In genomic region chr4:126261266-126261665, GRCm38 (mm10) we compare ENCODE assay signal across 9 mouse cellular contexts. TPM values are rescaled to one million over a fixed set of nuclear protein-coding genes. Genes with fewer than 3 reads are reported as not detected.
A peak's percentile ranks its signal among the peaks of the same experiment; 100 is the strongest.
DNase-seq lines count a peak whose midpoint lies in the region; ATAC-seq and TF ChIP-seq lines count a peak whose summit lies in the region.
"Had no signal": no experiment of that assay in that cellular context is flagged by ENCODE, and none has a peak within 500 bp of the region (broad histone marks: within the 10 kb centered on the region; RNA-seq: fewer than 3 reads in every experiment).

No protein-coding gene starts in this region.

- H3K4me1 ChIP-seq in testis, adult 2 months (ENCODE audit: control insufficient read depth, insufficient read depth, low read length) = peaks cover 34% of the 10 kb centered on the region
- H3K4me1 ChIP-seq in limb, embryonic 13.5 days = peaks cover 58% of the 10 kb centered on the region

- no peaks in the 10 kb centered on the region for H3K27me3 ChIP-seq in testis, adult 2 months (ENCODE audit: control insufficient read depth, insufficient read depth, low read length)
- no peaks in the 10 kb centered on the region for H3K27me3 ChIP-seq in limb, embryonic 13.5 days

- no peak overlapping the region for H3K9ac ChIP-seq in limb, embryonic 13.5 days

- H3K27ac ChIP-seq in testis, adult 2 months (ENCODE audit: control insufficient read depth, insufficient read depth, low read depth, low read length) = peak overlapping the region; percentile 65
- peak overlapping the region; percentile 88 for H3K27ac ChIP-seq in limb, embryonic 13.5 days

- no peak for TF ChIP-seq POLR2A in testis, adult 2 months (IDR thresholded peaks at IDR 0.05; ENCODE audit: control insufficient read depth, low read depth, low read length)

- no peak overlapping the region for H3K4me3 ChIP-seq in testis, adult 2 months (ENCODE audit: control insufficient read depth, low read depth, low read length)
- H3K4me3 ChIP-seq in limb, embryonic 13.5 days = no peak overlapping the region

- H3K4me2 ChIP-seq in limb, embryonic 13.5 days (replicated peaks) = peak overlapping the region; percentile 54

- ATAC-seq in limb, embryonic 13.5 days (ENCODE audit: low FRiP score, low read depth) = no peak

- intact Hi-C loops in gastrocnemius, postnatal 14 days (cut with DNase I; ENCODE audit: low total_unique reads) = loop anchor here (2.0 to 10.0 kb wide), 2 partner anchors 34 to 86 kb away; no protein-coding TSS in a partner anchor
- intact Hi-C loops in gastrocnemius, postnatal 36 days (cut with DNase I) = loop anchor here (1.0 to 10.0 kb wide), 3 partner anchors 34 to 176 kb away; no protein-coding TSS in a partner anchor
- intact Hi-C loops in left cerebral cortex, postnatal 4 days (cut with DNase I) = loop anchor here (5.0 kb wide), 1 partner anchor 34 kb away; no protein-coding TSS in a partner anchor

- peak; percentile 44 for DNase-seq in gastrocnemius, postnatal 14 days
- no peak for DNase-seq in gastrocnemius, postnatal 36 days
- DNase-seq in testis, postnatal 10 days (ENCODE audit: low spot score) = no peak
- DNase-seq in left cerebral cortex, adult 9 months (ENCODE audit: low spot score in 2 of 2) = no peak
- DNase-seq in left cerebral cortex, postnatal 4 days = no peak
- DNase-seq in ovary, adult 18-20 months (ENCODE audit: low spot score) = no peak

- TF ChIP-seq CTCF in testis, adult 2 months (IDR thresholded peaks at IDR 0.05; ENCODE audit: control insufficient read depth, insufficient read depth, insufficient replicate concordance, low read depth, low read length) = no peak

- 71% methylated on average over 6 of the region's 6 CpGs for WGBS in limb, embryonic 13.5 days

- H3K9me3 ChIP-seq in limb, embryonic 13.5 days = no peaks in the 10 kb centered on the region

- no peaks in the 10 kb centered on the region for H3K36me3 ChIP-seq in testis, adult 2 months (ENCODE audit: control insufficient read depth, insufficient read depth, low read length)
- no peaks in the 10 kb centered on the region for H3K36me3 ChIP-seq in limb, embryonic 13.5 days

RNA-seq across cellular contexts. Expression of gene Trappc3, which starts 0.9 kb away (rescaled TPM):
- total RNA-seq in gastrocnemius, postnatal 14 days (2021) = 10 to 100 TPM; 22.2 to 24.3 TPM
- total RNA-seq in gastrocnemius, postnatal 36 days (2021) = 10 to 100 TPM; 15.9 to 17.9 TPM
- polyA plus RNA-seq in testis, adult 2 months (2012; rRNA removed) = 20.1 and 20.5 TPM in 2 replicates
- polyA plus RNA-seq in limb, embryonic 13.5 days (2015; fragmentation: Nextera tagmentation; extraction: Ambion mirVana) = 124 and 126 TPM in 2 replicates
- total RNA-seq in left cerebral cortex, postnatal 4 days (2021) = 100 to 1,000 TPM; 102 to 105 TPM

RNA-seq across cellular contexts. Expression of gene Map7d1, which starts 5.1 kb away (rescaled TPM):
- total RNA-seq in gastrocnemius, postnatal 14 days (2021) = 100 to 1,000 TPM; 165 to 201 TPM
- total RNA-seq in gastrocnemius, postnatal 36 days (2021) = 100 to 1,000 TPM; 165 to 207 TPM
- 6.0 and 7.5 TPM in 2 replicates for polyA plus RNA-seq in testis, adult 2 months (2012; rRNA removed)
- polyA plus RNA-seq in limb, embryonic 13.5 days (2015; fragmentation: Nextera tagmentation; extraction: Ambion mirVana) = 46.5 and 49.9 TPM in 2 replicates
- 100 to 1,000 TPM; 211 to 214 TPM for total RNA-seq in left cerebral cortex, postnatal 4 days (2021)

RNA-seq across cellular contexts. Expression of gene Col8a2, which starts 25.3 kb away (rescaled TPM):
- total RNA-seq in gastrocnemius, postnatal 14 days (2021) = 1 to 10 TPM; 4.7 to 5.6 TPM
- 1 to 10 TPM; 1.6 to 2.2 TPM for total RNA-seq in gastrocnemius, postnatal 36 days (2021)
- polyA plus RNA-seq in testis, adult 2 months (2012; rRNA removed) = 0.42 and 0.48 TPM in 2 replicates
- 39.8 and 42.7 TPM in 2 replicates for polyA plus RNA-seq in limb, embryonic 13.5 days (2015; fragmentation: Nextera tagmentation; extraction: Ambion mirVana)
- total RNA-seq in left cerebral cortex, postnatal 4 days (2021) = 1 to 10 TPM; 2.2 to 3.4 TPM
- total RNA-seq: hematopoietic stem cell, adult 5-6 weeks had no signal

RNA-seq across cellular contexts. Expression of gene Thrap3, which starts 58.7 kb away (rescaled TPM):
- 10 to 100 TPM; 92.1 to 99.3 TPM for total RNA-seq in gastrocnemius, postnatal 14 days (2021)
- 100 to 1,000 TPM in 1 of 2 experiments, 10 to 100 TPM in 1; 87.9 to 106 TPM for total RNA-seq in gastrocnemius, postnatal 36 days (2021)
- 48.4 and 56.8 TPM in 2 replicates for polyA plus RNA-seq in testis, adult 2 months (2012; rRNA removed)
- 251 and 256 TPM in 2 replicates for polyA plus RNA-seq in limb, embryonic 13.5 days (2015; fragmentation: Nextera tagmentation; extraction: Ambion mirVana)
- total RNA-seq in left cerebral cortex, postnatal 4 days (2021) = 100 to 1,000 TPM; 165 TPM

Comparison
In these comparisons a context has a peak if more than half of its experiments do, and no peak if none do; other contexts are left out.
1. RNA of gene Trappc3, which starts 0.9 kb away (total RNA-seq): 102 to 105 TPM in left cerebral cortex, postnatal 4 days; 22.2 to 24.3 TPM in gastrocnemius, postnatal 14 days and 15.9 to 17.9 TPM in gastrocnemius, postnatal 36 days; every median in the first group is over 4 times any median in the second.